Mouse (Mus musculus): ENCODE measurements around the gene Tmem168. TPM values are rescaled to one million over a fixed set of nuclear protein-coding genes. Genes with fewer than 3 reads are reported as not detected.

The Tmem168 gene
- total RNA-seq, 1 experiment: 29.9 TPM

DNA sequence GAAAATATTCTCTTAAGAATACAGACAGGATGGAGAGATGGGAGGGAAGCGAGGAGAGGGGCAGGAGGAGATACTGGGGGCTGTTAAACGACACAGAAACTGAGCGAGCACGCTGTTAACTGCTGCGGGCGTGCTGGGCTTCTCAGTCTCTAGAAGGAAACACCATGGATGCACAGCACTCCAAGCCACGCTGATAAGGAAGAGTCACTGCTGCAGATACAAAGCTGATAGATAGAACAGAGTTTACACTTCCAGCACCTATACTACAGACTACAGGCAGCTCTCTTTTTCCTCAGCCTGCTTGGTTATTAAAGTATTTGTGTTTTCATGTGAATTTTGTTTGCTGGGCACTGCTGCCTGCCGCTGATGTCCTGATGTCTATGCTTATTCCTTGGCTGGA lies 21.7 kb downstream of the Tmem168 start:
- Histone ChIP-seq H3K9ac (ENCODE audit: insufficient read depth, low read depth, low read length, poor library complexity, severe bottlenecking) (no peak overlapping the region), H3K9me3 (ENCODE audit: control insufficient read depth, insufficient read depth, low read depth, low read length) (no peaks in the 10 kb centered on the region), H3K36me3 (ENCODE audit: control insufficient read depth, insufficient read depth, low read length, poor library complexity, severe bottlenecking) (peaks cover 6% of the 10 kb centered on the region), H3K4me1 (ENCODE audit: control insufficient read depth in 2 of 2, insufficient read depth in 2 of 2, low read length in 2 of 2, poor library complexity in 1 of 2) (peaks cover 0 to 2% of the 10 kb centered on the region in 2 experiments; a peak in 1 of 4 replicates), H3K4me3 (ENCODE audit: insufficient read depth in 1 of 2, low read depth in 1 of 2, low read length in 2 of 2, poor library complexity in 1 of 2, severe bottlenecking in 1 of 2) (no peak overlapping the region), H3K27ac (ENCODE audit: insufficient read depth, low read depth, low read length, poor library complexity, severe bottlenecking) (no peak overlapping the region)
- TF ChIP-seq ZNF384 (IDR thresholded peaks at IDR 0.05; ENCODE audit: low read depth, low read length): no peak
- TF ChIP-seq ZC3H11A (IDR thresholded peaks at IDR 0.05; ENCODE audit: borderline replicate concordance, low read depth, low read length): no peak
- no peak for TF ChIP-seq HCFC1 (IDR thresholded peaks at IDR 0.05; ENCODE audit: borderline replicate concordance, insufficient read depth, low read length)
- DNase-seq (ENCODE audit: low read depth, low spot score): no peak
- in situ Hi-C loops (cut with MboI; ENCODE audit: low sequenced_read_pairs in 2 of 2, unreplicated experiment in 2 of 2): no loop called here

GRCm38 (mm10) chr6:13584788-13585187 lies 23.1 kb downstream of the Tmem168 start:
- Histone ChIP-seq H3K4me3 (ENCODE audit: insufficient read depth in 1 of 2, low read depth in 1 of 2, low read length in 2 of 2, poor library complexity in 1 of 2, severe bottlenecking in 1 of 2) (no peak overlapping the region), H3K36me3 (ENCODE audit: control insufficient read depth, insufficient read depth, low read length, poor library complexity, severe bottlenecking) (peaks cover 6% of the 10 kb centered on the region; the same call in 1 of the 2 replicates), H3K9ac (ENCODE audit: insufficient read depth, low read depth, low read length, poor library complexity, severe bottlenecking) (no peak overlapping the region), H3K4me1 (ENCODE audit: control insufficient read depth in 2 of 2, insufficient read depth in 2 of 2, low read length in 2 of 2, poor library complexity in 1 of 2) (peaks cover 0 to 2% of the 10 kb centered on the region in 2 experiments; a peak in 1 of 4 replicates), H3K27ac (ENCODE audit: insufficient read depth, low read depth, low read length, poor library complexity, severe bottlenecking) (no peak overlapping the region), H3K9me3 (ENCODE audit: control insufficient read depth, insufficient read depth, low read depth, low read length) (no peaks in the 10 kb centered on the region)
- in situ Hi-C loops (cut with MboI; ENCODE audit: low sequenced_read_pairs in 2 of 2, unreplicated experiment in 2 of 2): no loop called here
- no peak for TF ChIP-seq MAFK (IDR thresholded peaks at IDR 0.05; ENCODE audit: insufficient read depth, low read depth, low read length)
- no peak for TF ChIP-seq ZNF384 (IDR thresholded peaks at IDR 0.05; ENCODE audit: low read depth, low read length)
- TF ChIP-seq HCFC1 (IDR thresholded peaks at IDR 0.05; ENCODE audit: borderline replicate concordance, insufficient read depth, low read length): no peak
- no peak for TF ChIP-seq ZC3H11A (IDR thresholded peaks at IDR 0.05; ENCODE audit: borderline replicate concordance, low read depth, low read length)
- TF ChIP-seq CHD2 (IDR thresholded peaks at IDR 0.05; ENCODE audit: low read depth, low read length): no peak
- DNase-seq (ENCODE audit: low read depth, low spot score): no peak

GRCm38 (mm10) chr6:13582075-13582474 lies 25.8 kb downstream of the Tmem168 start:
- Histone ChIP-seq H3K9ac (ENCODE audit: insufficient read depth, low read depth, low read length, poor library complexity, severe bottlenecking) (no peak overlapping the region), H3K36me3 (ENCODE audit: control insufficient read depth, insufficient read depth, low read length, poor library complexity, severe bottlenecking) (peaks cover 3% of the 10 kb centered on the region; the same call in 1 of the 2 replicates), H3K9me3 (ENCODE audit: control insufficient read depth, insufficient read depth, low read depth, low read length) (no peaks in the 10 kb centered on the region), H3K4me1 (ENCODE audit: control insufficient read depth in 2 of 2, insufficient read depth in 2 of 2, low read length in 2 of 2, poor library complexity in 1 of 2) (peaks cover 0 to 2% of the 10 kb centered on the region in 2 experiments; a peak in 1 of 4 replicates), H3K4me3 (ENCODE audit: insufficient read depth in 1 of 2, low read depth in 1 of 2, low read length in 2 of 2, poor library complexity in 1 of 2, severe bottlenecking in 1 of 2) (no peak overlapping the region), H3K27ac (ENCODE audit: insufficient read depth, low read depth, low read length, poor library complexity, severe bottlenecking) (no peak overlapping the region)
- no peak for TF ChIP-seq MAFK (IDR thresholded peaks at IDR 0.05; ENCODE audit: insufficient read depth, low read depth, low read length)
- TF ChIP-seq ZNF384 (IDR thresholded peaks at IDR 0.05; ENCODE audit: low read depth, low read length): no peak
- TF ChIP-seq HCFC1 (IDR thresholded peaks at IDR 0.05; ENCODE audit: borderline replicate concordance, insufficient read depth, low read length): no peak
- TF ChIP-seq ZC3H11A (IDR thresholded peaks at IDR 0.05; ENCODE audit: borderline replicate concordance, low read depth, low read length): no peak
- TF ChIP-seq CHD2 (IDR thresholded peaks at IDR 0.05; ENCODE audit: low read depth, low read length): no peak
- in situ Hi-C loops (cut with MboI; ENCODE audit: low sequenced_read_pairs in 2 of 2, unreplicated experiment in 2 of 2): no loop called here
- DNase-seq (ENCODE audit: low read depth, low spot score): no peak

DNA sequence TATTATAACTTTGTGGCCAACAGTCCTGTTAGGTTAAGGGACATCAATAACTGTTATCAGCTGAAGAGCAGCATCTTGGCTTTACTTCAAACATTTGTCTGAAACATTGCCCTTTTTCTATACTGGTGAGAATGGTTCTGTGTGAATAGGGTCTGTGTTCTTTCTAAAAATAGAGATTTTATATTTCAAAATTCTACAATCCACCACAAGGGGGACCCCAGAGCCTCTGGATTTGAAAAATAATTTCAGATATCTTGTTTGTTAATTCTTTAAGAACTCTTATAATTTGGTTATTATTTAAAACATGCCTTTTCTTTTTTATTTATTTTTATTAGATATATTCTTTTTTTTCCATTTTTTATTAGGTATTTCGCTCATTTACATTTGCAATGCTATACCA lies 42.2 kb downstream of the Tmem168 start:
- Histone ChIP-seq H3K36me3 (ENCODE audit: control insufficient read depth, insufficient read depth, low read length, poor library complexity, severe bottlenecking) (no peaks in the 10 kb centered on the region), H3K27ac (ENCODE audit: insufficient read depth, low read depth, low read length, poor library complexity, severe bottlenecking) (no peak overlapping the region), H3K4me1 (ENCODE audit: control insufficient read depth in 2 of 2, insufficient read depth in 2 of 2, low read length in 2 of 2, poor library complexity in 1 of 2) (no peaks in the 10 kb centered on the region), H3K4me3 (ENCODE audit: insufficient read depth in 1 of 2, low read depth in 1 of 2, low read length in 2 of 2, poor library complexity in 1 of 2, severe bottlenecking in 1 of 2) (no peak overlapping the region), H3K9me3 (ENCODE audit: control insufficient read depth, insufficient read depth, low read depth, low read length) (no peaks in the 10 kb centered on the region), H3K9ac (ENCODE audit: insufficient read depth, low read depth, low read length, poor library complexity, severe bottlenecking) (no peak overlapping the region)
- in situ Hi-C loops (cut with MboI; ENCODE audit: low sequenced_read_pairs in 2 of 2, unreplicated experiment in 2 of 2): no loop called here
- DNase-seq (ENCODE audit: low read depth, low spot score): no peak
- TF ChIP-seq MAFK (IDR thresholded peaks at IDR 0.05; ENCODE audit: insufficient read depth, low read depth, low read length) (no peak), ZC3H11A (IDR thresholded peaks at IDR 0.05; ENCODE audit: borderline replicate concordance, low read depth, low read length) (no peak), HCFC1 (IDR thresholded peaks at IDR 0.05; ENCODE audit: borderline replicate concordance, insufficient read depth, low read length) (no peak), CHD2 (IDR thresholded peaks at IDR 0.05; ENCODE audit: low read depth, low read length) (no peak), ZNF384 (IDR thresholded peaks at IDR 0.05; ENCODE audit: low read depth, low read length) (no peak)

GRCm38 (mm10) chr6:13555266-13555665 lies 52.6 kb downstream of the Tmem168 start:
- Histone ChIP-seq H3K36me3 (ENCODE audit: control insufficient read depth, insufficient read depth, low read length, poor library complexity, severe bottlenecking) (no peaks in the 10 kb centered on the region), H3K9ac (ENCODE audit: insufficient read depth, low read depth, low read length, poor library complexity, severe bottlenecking) (no peak overlapping the region), H3K4me3 (ENCODE audit: insufficient read depth in 1 of 2, low read depth in 1 of 2, low read length in 2 of 2, poor library complexity in 1 of 2, severe bottlenecking in 1 of 2) (no peak overlapping the region), H3K27ac (ENCODE audit: insufficient read depth, low read depth, low read length, poor library complexity, severe bottlenecking) (no peak overlapping the region), H3K4me1 (ENCODE audit: control insufficient read depth in 2 of 2, insufficient read depth in 2 of 2, low read length in 2 of 2, poor library complexity in 1 of 2) (no peaks in the 10 kb centered on the region), H3K9me3 (ENCODE audit: control insufficient read depth, insufficient read depth, low read depth, low read length) (no peaks in the 10 kb centered on the region)
- no peak for TF ChIP-seq ZC3H11A (IDR thresholded peaks at IDR 0.05; ENCODE audit: borderline replicate concordance, low read depth, low read length)
- no peak for TF ChIP-seq HCFC1 (IDR thresholded peaks at IDR 0.05; ENCODE audit: borderline replicate concordance, insufficient read depth, low read length)
- TF ChIP-seq CHD2 (IDR thresholded peaks at IDR 0.05; ENCODE audit: low read depth, low read length): no peak
- TF ChIP-seq ZNF384 (IDR thresholded peaks at IDR 0.05; ENCODE audit: low read depth, low read length): no peak
- TF ChIP-seq MAFK (IDR thresholded peaks at IDR 0.05; ENCODE audit: insufficient read depth, low read depth, low read length): no peak
- no peak for DNase-seq (ENCODE audit: low read depth, low spot score)
- in situ Hi-C loops (cut with MboI; ENCODE audit: low sequenced_read_pairs in 2 of 2, unreplicated experiment in 2 of 2): no loop called here

All from ES-E14 (cell line).